Mouse (Mus musculus) lung, embryonic 16.5 days (tissue): Measurements from ENCODE around the gene Sema4g. TPM values are rescaled to one million over a fixed set of nuclear protein-coding genes. Genes with fewer than 3 reads are reported as not detected.
A peak's percentile ranks its signal among the peaks of the same experiment; 100 is the strongest.

Experiments
- ATAC-seq: fragments of 200-750 bp; cut with Nextera tagmentation; 2 replicates; pipeline ENCODE4 v1.8.0; 2017; ENCODE audit warnings: low read depth, mild to moderate bottlenecking, moderate library complexity
- H3K27ac ChIP-seq: fragments of 300-500 bp; sonication (generic); 2 replicates; pipeline ENCODE4 v1.5.1; 2014; ENCODE audit warnings: mild to moderate bottlenecking, control low read depth, low read length
- H3K27me3 ChIP-seq: fragments of 300-500 bp; sonication (generic); 2 replicates; pipeline ENCODE4 v1.6.1; 2014; ENCODE audit warnings: low read depth, low read length, mixed read lengths; ENCODE audit not compliant: control insufficient read depth, insufficient read depth
- H3K36me3 ChIP-seq: fragments of 300-500 bp; sonication (generic); 2 replicates; pipeline ENCODE4 v1.6.1; 2014; ENCODE audit warnings: low read length; ENCODE audit not compliant: control insufficient read depth, insufficient read depth
- H3K4me1 ChIP-seq: fragments of 300-500 bp; sonication (generic); replicated peaks from 2 replicates; pipeline ENCODE4 v1.6.1; 2014; ENCODE audit warnings: low read length, mixed read lengths; ENCODE audit not compliant: control insufficient read depth, insufficient read depth
- H3K4me2 ChIP-seq: fragments of 300-500 bp; sonication (generic); 2 replicates; pipeline ENCODE4 v1.6.1; 2014; ENCODE audit warnings: low read depth, low read length, control low read depth
- H3K4me3 ChIP-seq: fragments of 300-500 bp; sonication (generic); 2 replicates; pipeline ENCODE4 v1.5.1; 2014; ENCODE audit warnings: mild to moderate bottlenecking, low read length, control low read depth
- H3K9ac ChIP-seq: fragments of 300-500 bp; sonication (generic); 2 replicates; pipeline ENCODE4 v1.6.1; 2014; ENCODE audit warnings: low read length, control low read depth
- H3K9me3 ChIP-seq: fragments of 300-500 bp; sonication (generic); 2 replicates; pipeline ENCODE4 v1.6.1; 2016; ENCODE audit warnings: low read length; ENCODE audit not compliant: control insufficient read depth
- WGBS: fragments of 180-500 bp; shearing (Covaris S2); extraction: QIAGEN DNeasy Blood & Tissue Kit; methylation state at CpG from one replicate; pipeline ENCODE4 v1.1.7; 2014; 5-methylcytosine and 5-hydroxymethylcytosine counted together
- polyA plus RNA-seq: library from polyadenylated mRNA; unstranded; fragments of >200 nt; fragmentation: Nextera tagmentation; extraction: Ambion mirVana; gene quantifications from 2 replicates; pipeline ENCODE4 v1.2.1, GENCODE M21; 2015

Sema4g gene
- polyA plus RNA-seq, 1 experiment from 2014 or later = 1.3 TPM

GRCm38 (mm10) chr19:44984420-44984819 lies 4.5 kb upstream of the Sema4g start:
- no peak overlapping the region for H3K4me2 ChIP-seq
- H3K9ac ChIP-seq = no peak overlapping the region
- H3K9me3 ChIP-seq = no peaks in the 10 kb centered on the region
- WGBS = 90% methylated on average over 4 of the region's 4 CpGs
- no peak overlapping the region for H3K27ac ChIP-seq
- peaks cover 17% of the 10 kb centered on the region for H3K36me3 ChIP-seq
- H3K4me3 ChIP-seq = no peak overlapping the region
- no peaks in the 10 kb centered on the region for H3K27me3 ChIP-seq
- H3K4me1 ChIP-seq = peaks cover 7% of the 10 kb centered on the region
- ATAC-seq = no peak

DNA sequence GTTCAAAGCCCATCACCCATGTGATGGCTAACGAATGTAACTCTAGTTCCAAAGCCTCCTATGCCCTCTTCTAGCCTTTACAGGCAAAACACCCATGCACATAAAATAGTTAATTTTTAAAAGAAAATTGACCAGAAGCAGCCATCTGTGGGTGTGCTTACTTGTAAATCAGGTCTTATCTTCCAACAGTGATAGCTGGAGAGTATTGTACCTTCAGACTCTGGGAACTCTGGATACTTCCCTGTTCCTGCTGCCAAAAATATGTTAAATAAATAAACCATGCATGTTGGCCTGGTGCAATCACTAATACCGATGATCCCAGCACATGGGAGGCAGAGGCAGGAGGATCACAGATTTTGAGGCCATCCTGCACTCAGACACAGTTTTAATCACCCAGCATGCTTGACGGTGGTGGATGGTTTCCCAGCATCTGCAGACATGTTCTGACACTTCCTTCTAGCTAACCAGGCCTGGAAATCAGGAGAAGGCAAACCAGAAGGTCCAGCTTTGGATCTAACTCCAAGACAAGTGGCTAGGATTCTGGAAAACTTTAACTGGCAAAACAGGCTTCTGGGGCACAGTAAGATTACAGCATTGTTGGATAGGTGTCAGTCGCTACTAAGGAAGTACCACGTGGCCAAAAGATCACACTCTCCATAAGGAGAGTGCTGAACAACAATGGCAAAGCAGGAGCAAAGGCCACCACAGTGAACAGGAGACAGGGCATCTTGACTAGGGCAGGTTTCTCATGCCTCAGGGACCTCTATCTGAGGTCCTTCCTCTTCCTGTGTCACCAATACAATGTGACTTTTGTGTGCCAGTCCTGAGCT lies 3.5 kb upstream of the Sema4g start:
- no peaks in the 10 kb centered on the region for H3K9me3 ChIP-seq
- H3K4me3 ChIP-seq = no peak overlapping the region
- H3K27me3 ChIP-seq = no peaks in the 10 kb centered on the region
- no peak overlapping the region for H3K4me2 ChIP-seq
- H3K4me1 ChIP-seq = peaks cover 13% of the 10 kb centered on the region
- no peak overlapping the region for H3K27ac ChIP-seq
- 40% methylated on average over 5 of the region's 5 CpGs for WGBS
- peaks cover 12% of the 10 kb centered on the region for H3K36me3 ChIP-seq
- no peak for ATAC-seq
- H3K9ac ChIP-seq = no peak overlapping the region

DNA sequence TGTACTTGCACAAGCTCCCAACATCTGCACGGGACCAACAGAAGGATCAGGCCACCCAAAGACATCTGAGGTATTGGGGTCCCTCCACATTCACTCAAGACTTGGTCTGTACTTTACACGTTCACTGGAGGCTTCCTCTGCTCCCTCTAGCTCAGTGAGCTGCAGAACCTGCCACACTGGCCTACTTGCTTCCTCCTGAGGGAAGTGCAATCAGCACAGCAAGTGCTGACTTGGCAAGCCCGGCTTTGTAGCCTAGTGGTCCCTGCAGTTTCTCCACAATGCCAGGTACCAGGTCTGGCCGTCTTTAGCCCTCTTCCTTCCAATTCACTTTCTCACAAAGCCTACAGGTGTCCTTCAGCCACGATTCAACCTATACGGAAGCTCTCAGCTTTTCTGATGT lies 1.9 kb upstream of the Sema4g start:
- Histone ChIP-seq H3K27ac (no peak overlapping the region), H3K9ac (no peak overlapping the region), H3K36me3 (peaks cover under 1% of the 10 kb centered on the region; the same call in 1 of the 2 replicates), H3K4me3 (no peak overlapping the region), H3K9me3 (no peaks in the 10 kb centered on the region), H3K4me1 (peaks cover 18% of the 10 kb centered on the region), H3K4me2 (no peak overlapping the region), H3K27me3 (no peaks in the 10 kb centered on the region)
- ATAC-seq = no peak
- 63% methylated on average over 6 of the region's 6 CpGs for WGBS

DNA sequence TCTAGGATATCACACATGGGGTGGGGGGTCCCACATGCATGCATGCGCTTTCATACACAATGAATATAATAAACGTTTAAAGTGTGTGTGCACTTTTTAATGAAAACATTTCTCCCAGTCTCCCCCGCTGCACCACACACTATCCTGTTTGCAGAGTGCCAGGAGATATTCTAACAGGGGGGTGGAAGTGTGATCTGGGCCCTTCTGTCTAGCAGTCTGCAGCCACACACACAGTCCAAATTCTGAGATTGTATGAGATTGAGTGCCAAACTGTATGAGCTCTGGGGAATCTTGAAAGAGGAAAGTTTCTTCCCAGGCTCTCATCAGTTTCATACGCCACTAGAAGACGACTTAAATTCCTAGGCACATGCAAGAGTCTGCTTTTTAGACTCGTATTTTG lies 1.1 kb upstream of the Sema4g start:
- Histone ChIP-seq H3K27ac (no peak overlapping the region), H3K9ac (no peak overlapping the region), H3K4me3 (no peak overlapping the region), H3K4me1 (peaks cover 23% of the 10 kb centered on the region), H3K36me3 (no peaks in the 10 kb centered on the region), H3K27me3 (no peaks in the 10 kb centered on the region), H3K9me3 (no peaks in the 10 kb centered on the region), H3K4me2 (no peak overlapping the region)
- ATAC-seq = no peak
- whole genome bisulfite sequencing = 49% methylated on average over 6 of the region's 6 CpGs

DNA sequence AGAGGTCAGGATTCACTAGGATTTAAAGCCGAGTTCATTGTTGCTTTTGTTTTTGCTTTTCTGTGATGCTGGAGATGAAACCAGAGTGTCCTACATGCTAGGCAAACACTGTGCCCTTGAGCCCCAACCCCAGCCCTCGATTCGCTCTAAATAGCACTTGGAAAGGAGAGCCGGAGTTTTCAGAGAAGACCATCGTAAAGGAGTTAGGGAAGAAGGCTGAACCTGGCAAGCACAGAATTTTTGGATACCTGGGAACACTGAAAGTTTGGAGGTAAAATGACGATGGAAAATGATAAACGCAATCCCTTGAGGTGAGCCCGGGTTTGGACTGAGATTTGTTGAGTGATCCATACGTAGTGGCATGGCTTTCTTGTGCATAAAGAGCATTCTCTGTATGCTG lies 580 bp upstream of the Sema4g start:
- Histone ChIP-seq H3K4me2 (peak overlapping the region; percentile 100), H3K27me3 (no peaks in the 10 kb centered on the region), H3K27ac (no peak overlapping the region), H3K4me3 (peak overlapping the region; percentile 69), H3K4me1 (peaks cover 23% of the 10 kb centered on the region), H3K9me3 (no peaks in the 10 kb centered on the region), H3K9ac (peak overlapping the region; percentile 77; the same call in 1 of the 2 replicates), H3K36me3 (no peaks in the 10 kb centered on the region)
- WGBS = 22% methylated on average over 9 of the region's 9 CpGs
- no peak for ATAC-seq

DNA sequence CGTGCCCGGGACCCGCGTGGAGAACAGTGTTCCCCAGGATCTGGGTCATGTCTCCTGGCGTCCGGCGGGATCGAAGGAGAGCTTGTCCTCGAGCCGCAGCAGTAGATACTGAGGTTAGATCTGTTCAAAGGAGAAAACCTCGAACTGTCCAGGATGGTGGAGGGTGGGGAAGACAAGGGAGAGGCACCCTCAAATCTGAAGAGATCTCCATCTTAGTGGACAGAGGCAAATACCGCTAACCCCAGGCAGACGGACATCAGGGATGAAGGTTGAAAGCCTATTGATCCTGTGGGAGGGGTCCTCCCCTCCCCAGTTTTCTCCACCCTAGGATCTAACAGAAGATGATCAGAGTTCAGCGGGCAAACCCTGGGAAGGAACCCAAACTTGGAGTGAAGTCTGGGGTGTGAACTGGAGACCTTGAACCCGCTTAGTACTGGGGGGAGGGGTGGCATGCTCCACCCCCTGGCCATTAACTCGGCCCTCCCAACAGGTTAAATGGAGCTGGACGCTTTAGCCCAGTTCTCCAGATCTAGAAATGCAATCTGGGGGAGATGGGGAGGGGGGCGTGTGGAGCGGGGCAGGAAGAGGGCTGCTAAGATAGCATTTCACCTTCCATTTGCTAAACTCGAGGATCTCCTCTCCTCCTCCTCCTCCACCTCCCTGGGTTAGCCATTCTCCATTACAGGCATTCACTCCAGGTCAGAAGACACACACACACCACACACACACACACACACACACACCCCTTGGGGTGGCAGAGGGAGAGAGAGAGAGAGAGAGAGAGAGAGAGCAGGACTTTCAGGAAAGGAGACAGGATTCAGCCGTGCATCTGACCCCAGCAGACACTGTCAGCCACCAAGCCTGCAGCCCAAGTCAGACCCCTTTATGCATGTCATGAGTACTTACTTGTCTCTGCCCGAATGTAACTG lies 930 bp downstream of the Sema4g start:
- ATAC-seq = 0 out of 2 replicates have a peak, but pooled peaks have one; percentile 20
- no peak overlapping the region for H3K27ac ChIP-seq
- no peaks in the 10 kb centered on the region for H3K27me3 ChIP-seq

DNA sequence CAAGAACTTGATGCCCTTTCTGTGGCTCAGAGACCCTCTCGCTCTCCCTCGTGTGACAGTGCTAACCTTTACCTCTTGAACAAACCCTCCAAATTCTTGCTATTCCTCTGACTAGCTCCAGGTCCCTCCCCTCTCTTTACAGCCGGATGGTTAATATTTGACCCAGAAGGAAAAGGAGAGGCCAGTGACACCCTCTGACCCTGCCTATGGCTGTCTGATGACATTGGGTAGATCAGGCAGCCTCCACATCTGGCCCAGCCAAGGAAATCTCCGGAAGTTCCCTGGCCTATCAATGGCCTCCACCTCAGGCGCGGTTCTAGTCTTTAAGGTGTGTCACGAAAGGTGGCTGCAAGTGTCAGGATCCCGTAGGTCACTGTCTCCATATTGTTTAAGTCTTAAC lies 2.1 kb downstream of the Sema4g start:
- no peaks in the 10 kb centered on the region for H3K9me3 ChIP-seq
- WGBS = 53% methylated on average over 8 of the region's 8 CpGs
- H3K36me3 ChIP-seq = no peaks in the 10 kb centered on the region
- no peaks in the 10 kb centered on the region for H3K27me3 ChIP-seq
- no peak overlapping the region for H3K4me3 ChIP-seq
- no peak overlapping the region for H3K9ac ChIP-seq
- H3K4me2 ChIP-seq = no peak overlapping the region
- H3K27ac ChIP-seq = no peak overlapping the region
- ATAC-seq = 0 out of 2 replicates have a peak, but pooled peaks have one; percentile 5
- H3K4me1 ChIP-seq = peaks cover 23% of the 10 kb centered on the region

More for the DNA sequence above, 930 bp downstream of the Sema4g start:
- peak overlapping the region; percentile 100 for H3K4me2 ChIP-seq
- H3K9me3 ChIP-seq = no peaks in the 10 kb centered on the region
- no peaks in the 10 kb centered on the region for H3K36me3 ChIP-seq
- 8% methylated on average over 22 of the region's 22 CpGs for WGBS
- H3K9ac ChIP-seq = peak overlapping the region; percentile 77
- peak overlapping the region; percentile 69 for H3K4me3 ChIP-seq
- H3K4me1 ChIP-seq = peaks cover 23% of the 10 kb centered on the region

DNA sequence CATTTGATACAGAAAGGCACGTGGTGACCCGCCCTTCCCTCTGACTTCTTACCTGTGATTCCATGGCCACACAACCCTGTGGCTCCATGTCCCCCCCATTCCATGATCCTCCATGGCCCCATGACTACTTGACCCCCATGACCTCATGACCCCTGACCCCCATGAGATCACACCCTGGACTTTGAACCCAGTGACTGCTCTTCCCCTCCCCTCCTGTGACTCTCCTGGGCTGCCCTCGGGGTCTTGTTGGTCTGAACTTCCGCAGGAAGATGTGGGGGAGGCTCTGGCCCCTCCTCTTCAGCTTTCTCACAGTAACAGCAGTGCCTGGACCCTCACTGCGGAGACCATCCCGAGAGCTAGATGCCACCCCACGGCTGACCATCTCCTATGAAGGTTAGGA lies 3.3 kb downstream of the Sema4g start:
- H3K4me3 ChIP-seq = no peak overlapping the region
- ATAC-seq = no peak
- WGBS = 44% methylated on average over 7 of the region's 7 CpGs
- H3K36me3 ChIP-seq = no peaks in the 10 kb centered on the region
- H3K27me3 ChIP-seq = no peaks in the 10 kb centered on the region
- H3K27ac ChIP-seq = no peak overlapping the region
- H3K4me2 ChIP-seq = no peak overlapping the region
- peaks cover 23% of the 10 kb centered on the region for H3K4me1 ChIP-seq
- no peak overlapping the region for H3K9ac ChIP-seq
- H3K9me3 ChIP-seq = no peaks in the 10 kb centered on the region

DNA sequence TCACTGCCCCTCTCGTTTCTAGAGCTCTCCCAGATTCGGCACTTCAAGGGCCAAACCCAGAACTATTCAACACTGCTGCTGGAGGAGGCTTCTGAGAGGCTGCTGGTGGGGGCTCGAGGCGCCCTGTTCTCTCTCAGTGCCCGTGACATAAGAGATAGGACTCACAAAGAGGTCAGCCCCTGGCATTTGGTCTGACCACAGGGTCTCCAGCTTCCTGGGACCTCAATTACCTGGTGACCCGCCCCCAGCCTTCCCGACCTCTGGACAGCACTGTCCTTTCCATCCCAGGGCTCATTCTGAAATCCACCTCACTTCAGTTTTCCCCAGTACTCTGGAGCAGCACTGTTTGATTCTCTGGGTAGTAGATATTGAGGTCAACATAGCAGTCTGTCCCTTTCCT lies 3.8 kb downstream of the Sema4g start:
- H3K9ac ChIP-seq = no peak overlapping the region
- no peaks in the 10 kb centered on the region for H3K36me3 ChIP-seq
- no peak overlapping the region for H3K27ac ChIP-seq
- H3K4me3 ChIP-seq = no peak overlapping the region
- H3K4me2 ChIP-seq = no peak overlapping the region
- H3K4me1 ChIP-seq = peaks cover 23% of the 10 kb centered on the region
- H3K9me3 ChIP-seq = no peaks in the 10 kb centered on the region
- ATAC-seq = no peak
- WGBS = 53% methylated on average over 7 of the region's 7 CpGs
- no peaks in the 10 kb centered on the region for H3K27me3 ChIP-seq
